Mouse (Mus musculus) heart, adult 2 months (tissue): ENCODE data around the gene Zfp13. TPM values are rescaled to one million over a fixed set of nuclear protein-coding genes. Genes with fewer than 3 reads are reported as not detected.

ENCODE experiments used
- DNase-seq, 2 experiments: peaks; one replicate each; pipeline ENCODE4 v3.0.0; 2021
- H3K27ac ChIP-seq: fragments of 200-600 bp; 2 replicates; pipeline ENCODE4 v1.8.1; 2022
- H3K27me3 ChIP-seq: fragments of 200-500 bp; 2 replicates; pipeline ENCODE4 v1.6.1; 2012; ENCODE audit warnings: mild to moderate bottlenecking, low read length, inconsistent platforms, mixed read lengths; ENCODE audit not compliant: control insufficient read depth, insufficient read depth
- H3K36me3 ChIP-seq: fragments of 200-500 bp; 2 replicates; pipeline ENCODE4 v1.6.1; 2012; ENCODE audit warnings: low read length, inconsistent platforms; ENCODE audit not compliant: control insufficient read depth, insufficient read depth
- H3K4me1 ChIP-seq: fragments of 200-500 bp; 2 replicates; pipeline ENCODE4 v1.6.1; 2011; ENCODE audit warnings: low read length; ENCODE audit not compliant: control insufficient read depth, insufficient read depth
- H3K4me3 ChIP-seq: fragments of 200-600 bp; 2 replicates; pipeline ENCODE4 v1.8.1; 2022
- H3K79me2 ChIP-seq: fragments of 200-500 bp; replicated peaks from 2 replicates; pipeline ENCODE4 v1.6.1; 2012; ENCODE audit warnings: mild to moderate bottlenecking, inconsistent platforms, low read length, moderate library complexity, mixed read lengths; ENCODE audit not compliant: control insufficient read depth, insufficient read depth
- H3K9ac ChIP-seq: fragments of 200-500 bp; 2 replicates; pipeline ENCODE4 v1.6.1; 2012; ENCODE audit warnings: low read depth, mild to moderate bottlenecking, control low read depth, inconsistent platforms, low read length, mixed read lengths
- CTCF ChIP-seq: fragments of 200-600 bp; IDR thresholded peaks from 2 replicates; pipeline ENCODE4 v1.8.1; 2022; ENCODE audit warnings: antibody characterized with exemption, mild to moderate bottlenecking, moderate library complexity
- EP300 ChIP-seq: fragments of 200-500 bp; IDR thresholded peaks from 2 replicates; pipeline ENCODE4 v1.6.1; 2011; ENCODE audit warnings: low read depth, low read length, control low read depth; ENCODE audit not compliant: insufficient read depth
- POLR2A ChIP-seq: fragments of 200-500 bp; IDR thresholded peaks from 2 replicates; pipeline ENCODE4 v1.6.1; 2011; ENCODE audit warnings: mild to moderate bottlenecking, low read depth, low read length, control low read depth; ENCODE audit not compliant: insufficient read depth
- WGBS: fragments of 180-500 bp; shearing (Covaris S2); methylation state at CpG from one replicate; pipeline ENCODE4 v1.1.7; 2018; 5-methylcytosine and 5-hydroxymethylcytosine counted together
- intact Hi-C: fragments of 180-260 bp; cut with DNase I; formaldehyde crosslinking; loops from one replicate; pipeline ENCODE4 v1.15.1; 2025
- polyA plus RNA-seq: library from polyadenylated mRNA; depleted of rRNA; stranded (reverse); fragments of >200 nt; gene quantifications from 2 replicates; pipeline ENCODE4 v1.2.3, GENCODE M21; 2012
- total RNA-seq, 2 experiments: library from RNA; stranded (reverse); gene quantifications; 2 replicates each; pipeline ENCODE4 v1.2.3; 2021

Zfp13 gene
- total and polyA plus RNA-seq, 3 experiments, result 2.2 to 3.6 (median 2.8) TPM

GRCm38 (mm10) chr17:23542835-23543234 is 56.5 kb downstream of the Zfp13 start:
- DNase-seq, result peak in 1 of 2 experiments; percentile 15
- TF ChIP-seq CTCF (no peak), EP300 (no peak), POLR2A (no peak)
- Histone ChIP-seq H3K4me3 (no peak overlapping the region), H3K9ac (no peak overlapping the region), H3K27me3 (peaks cover 1% of the 10 kb centered on the region; the same call in 1 of the 2 replicates), H3K4me1 (peaks cover 7% of the 10 kb centered on the region), H3K27ac (peak overlapping the region; percentile 73), H3K79me2 (no peaks in the 10 kb centered on the region), H3K36me3 (no peaks in the 10 kb centered on the region)
- WGBS, result 39% methylated on average over 4 of the region's 4 CpGs
- intact Hi-C loops, result no loop called here

- 33% methylated on average over 12 of the region's 12 CpGs for WGBS
- Histone ChIP-seq H3K4me1 (peaks cover 7% of the 10 kb centered on the region), H3K9ac (no peak overlapping the region), H3K4me3 (0 out of 2 replicates have a peak overlapping the region, but pooled peaks have one; percentile 12), H3K36me3 (no peaks in the 10 kb centered on the region), H3K27ac (peak overlapping the region; percentile 30), H3K79me2 (no peaks in the 10 kb centered on the region), H3K27me3 (peaks cover 5% of the 10 kb centered on the region; the same call in 1 of the 2 replicates)
- no peak for TF ChIP-seq POLR2A
- no peak for TF ChIP-seq EP300
- TF ChIP-seq CTCF, result no peak
- peak in 1 of 2 experiments; percentile 18 for DNase-seq
- intact Hi-C loops, result no loop called here
Measured at GRCm38 (mm10) chr17:23542004-23542720, 57.1 kb downstream of the Zfp13 start.

- Histone ChIP-seq H3K4me3 (no peak overlapping the region), H3K27ac (no peak overlapping the region), H3K9ac (no peak overlapping the region), H3K79me2 (no peaks in the 10 kb centered on the region), H3K36me3 (no peaks in the 10 kb centered on the region), H3K27me3 (peaks cover 5% of the 10 kb centered on the region; the same call in 1 of the 2 replicates), H3K4me1 (peaks cover 7% of the 10 kb centered on the region)
- WGBS, result 50% methylated on average over 31 of the region's 31 CpGs
- no peak for TF ChIP-seq EP300
- peak in 1 of 2 experiments; percentile 16 for DNase-seq
- intact Hi-C loops, result no loop called here
Measured at GRCm38 (mm10) chr17:23540605-23541475, 58.4 kb downstream of the Zfp13 start.

GRCm38 (mm10) chr17:23540106-23540505 is 59.2 kb downstream of the Zfp13 start:
- no peak overlapping the region for H3K4me3 ChIP-seq
- intact Hi-C loops, result no loop called here
- WGBS, result 57% methylated on average over 3 of the region's 3 CpGs

GRCm38 (mm10) chr17:23539608-23540007 is 59.7 kb downstream of the Zfp13 start:
- Histone ChIP-seq H3K4me1 (peaks cover 7% of the 10 kb centered on the region), H3K36me3 (no peaks in the 10 kb centered on the region), H3K27ac (no peak overlapping the region), H3K79me2 (no peaks in the 10 kb centered on the region), H3K9ac (no peak overlapping the region), H3K4me3 (no peak overlapping the region), H3K27me3 (peaks cover 5% of the 10 kb centered on the region; the same call in 1 of the 2 replicates)
- WGBS, result 93% methylated on average over 5 of the region's 5 CpGs
- intact Hi-C loops, result no loop called here
- no peak for TF ChIP-seq EP300
- TF ChIP-seq CTCF, result no peak
- TF ChIP-seq POLR2A, result no peak
- DNase-seq, result no peak

More at GRCm38 (mm10) chr17:23540106-23540505, 59.2 kb downstream of the Zfp13 start:
- H3K27ac ChIP-seq, result no peak overlapping the region
- no peaks in the 10 kb centered on the region for H3K79me2 ChIP-seq
- H3K9ac ChIP-seq, result no peak overlapping the region
- H3K27me3 ChIP-seq, result peaks cover 5% of the 10 kb centered on the region; the same call in 1 of the 2 replicates
- H3K4me1 ChIP-seq, result peaks cover 7% of the 10 kb centered on the region
- DNase-seq, result no peak
- no peak for TF ChIP-seq CTCF
- TF ChIP-seq POLR2A, result no peak
- no peak for TF ChIP-seq EP300
- H3K36me3 ChIP-seq, result no peaks in the 10 kb centered on the region
